Mouse (Mus musculus) CD8-positive naive resting alpha-beta T cell, adult 57 days (primary cell): ENCODE measurements around the gene Gm10719. TPM values are rescaled to one million over a fixed set of nuclear protein-coding genes. Genes with fewer than 3 reads are reported as not detected.

Experiments
- total RNA-seq: library from RNA; stranded (reverse); gene quantifications from one replicate; pipeline ENCODE4 v1.2.4, GENCODE M21; 2023

Gene Gm10719
- 6.8 TPM for total RNA-seq

DNA sequence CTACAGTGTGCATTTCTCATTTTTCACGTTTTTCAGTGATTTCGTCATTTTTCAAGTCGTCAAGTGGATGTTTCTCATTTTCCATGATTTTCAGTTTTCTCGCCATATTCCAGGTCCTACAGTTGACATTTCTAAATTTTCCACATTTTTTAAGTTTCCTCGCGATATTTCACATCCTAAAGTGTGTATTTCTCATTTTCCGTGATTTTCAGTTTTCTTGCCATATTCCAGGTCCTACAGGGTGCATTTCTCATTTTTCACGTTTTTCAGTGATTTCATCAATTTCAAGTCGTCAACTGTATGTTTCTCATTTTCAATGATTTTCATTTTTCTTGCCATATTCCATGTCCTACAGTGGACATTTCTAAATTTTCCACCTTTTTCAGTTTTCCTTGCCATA lies at the start of gene Gm10719:
Gm10719 (plus strand) TSS at position 301 of the 400 bp plus-strand sequence.

DNA sequence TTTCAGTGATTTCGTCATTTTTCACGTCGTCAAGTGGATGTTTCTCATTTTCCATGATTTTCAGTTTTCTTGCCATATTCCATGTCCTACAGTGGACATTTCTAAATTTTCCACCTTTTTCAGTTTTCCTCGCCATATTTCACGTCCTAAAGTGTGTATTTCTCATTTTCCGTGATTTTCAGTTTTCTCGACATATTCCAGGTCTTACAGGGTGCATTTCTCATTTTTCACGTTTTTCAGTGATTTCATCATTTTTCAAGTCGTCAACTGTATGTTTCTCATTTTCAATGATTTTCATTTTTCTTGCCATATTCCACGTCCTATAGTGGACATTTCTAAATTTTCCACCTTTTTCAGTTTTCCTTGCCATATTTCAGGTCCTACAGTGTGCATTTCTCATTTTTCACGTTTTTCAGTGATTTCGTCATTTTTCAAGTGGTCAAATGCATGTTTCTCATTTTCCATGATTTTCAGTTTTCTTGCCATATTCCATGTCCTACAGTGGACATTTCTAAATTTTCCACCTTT lies 16.7 kb upstream of the Gm10719 start, which contains the start of gene Gm10722:
Gm10722 (plus strand) TSS at position 478 of the 528 bp plus-strand sequence.

DNA sequence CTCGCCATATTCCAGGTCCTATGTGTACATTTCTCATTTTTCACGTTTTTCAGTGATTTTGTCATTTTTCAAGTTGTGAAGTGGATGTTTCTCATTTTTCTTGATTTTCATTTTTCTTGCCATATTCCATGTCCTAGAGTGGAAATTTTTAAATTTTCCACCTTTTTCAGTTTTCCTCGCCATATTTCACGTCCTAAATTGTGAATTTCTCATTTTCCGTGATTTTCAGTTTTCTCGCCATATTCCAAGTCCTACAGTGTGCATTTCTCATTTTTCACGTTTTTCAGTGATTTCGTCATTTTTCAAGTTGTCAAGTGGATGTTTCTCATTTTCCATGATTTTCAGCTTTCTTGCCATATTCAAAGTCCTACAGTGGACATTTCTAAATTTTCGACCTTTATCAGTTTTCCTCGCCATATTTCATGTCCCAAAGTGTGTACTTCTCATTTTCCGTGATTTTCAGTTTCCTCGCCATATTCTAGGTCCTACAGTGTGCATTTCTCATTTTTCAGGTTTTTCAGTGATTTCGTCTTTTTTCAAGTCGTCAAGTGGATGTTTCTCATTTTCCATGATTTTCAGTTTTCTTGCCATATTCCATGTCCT lies 14.3 kb upstream of the Gm10719 start, which contains the start of gene Gm11168:
Gm11168 (plus strand) TSS at position 553 of the 603 bp plus-strand sequence.

DNA sequence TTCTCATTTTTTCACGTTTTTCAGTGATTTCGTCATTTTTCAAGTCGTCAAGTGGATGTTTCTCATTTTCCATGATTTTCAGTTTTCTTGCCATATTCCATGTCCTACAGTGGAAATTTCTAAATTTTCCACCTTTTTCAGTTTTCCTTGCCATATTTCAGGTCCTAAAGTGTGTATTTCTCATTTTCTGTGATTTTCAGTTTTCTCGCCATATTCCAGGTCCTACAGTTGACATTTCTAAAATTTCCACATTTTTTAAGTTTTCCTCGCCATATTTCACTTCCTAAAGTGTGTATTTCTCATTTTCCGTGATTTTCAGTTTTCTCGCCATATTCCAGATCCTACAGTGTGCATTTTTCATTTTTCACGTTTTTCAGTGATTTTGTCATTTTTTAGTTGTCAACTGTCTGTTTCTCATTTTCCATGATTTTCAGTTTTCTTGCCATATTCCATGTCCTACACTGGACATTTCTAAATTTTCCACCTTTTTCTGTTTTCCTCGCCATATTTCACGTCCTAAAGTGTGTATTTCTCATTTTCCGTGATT lies 4.4 kb upstream of the Gm10719 start, which contains the start of gene Gm10721:
Gm10721 (plus strand) TSS at position 408 of the 547 bp plus-strand sequence.

DNA sequence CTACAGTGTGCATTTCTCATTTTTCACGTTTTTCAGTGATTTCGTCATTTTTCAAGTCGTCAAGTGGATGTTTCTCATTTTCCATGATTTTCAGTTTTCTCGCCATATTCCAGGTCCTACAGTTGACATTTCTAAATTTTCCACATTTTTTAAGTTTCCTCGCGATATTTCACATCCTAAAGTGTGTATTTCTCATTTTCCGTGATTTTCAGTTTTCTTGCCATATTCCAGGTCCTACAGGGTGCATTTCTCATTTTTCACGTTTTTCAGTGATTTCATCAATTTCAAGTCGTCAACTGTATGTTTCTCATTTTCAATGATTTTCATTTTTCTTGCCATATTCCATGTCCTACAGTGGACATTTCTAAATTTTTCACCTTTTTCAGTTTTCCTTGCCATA lies 1.9 kb upstream of the Gm10719 start, which contains the start of gene Gm10720:
Gm10720 (plus strand) TSS at position 301 of the 400 bp plus-strand sequence.

DNA sequence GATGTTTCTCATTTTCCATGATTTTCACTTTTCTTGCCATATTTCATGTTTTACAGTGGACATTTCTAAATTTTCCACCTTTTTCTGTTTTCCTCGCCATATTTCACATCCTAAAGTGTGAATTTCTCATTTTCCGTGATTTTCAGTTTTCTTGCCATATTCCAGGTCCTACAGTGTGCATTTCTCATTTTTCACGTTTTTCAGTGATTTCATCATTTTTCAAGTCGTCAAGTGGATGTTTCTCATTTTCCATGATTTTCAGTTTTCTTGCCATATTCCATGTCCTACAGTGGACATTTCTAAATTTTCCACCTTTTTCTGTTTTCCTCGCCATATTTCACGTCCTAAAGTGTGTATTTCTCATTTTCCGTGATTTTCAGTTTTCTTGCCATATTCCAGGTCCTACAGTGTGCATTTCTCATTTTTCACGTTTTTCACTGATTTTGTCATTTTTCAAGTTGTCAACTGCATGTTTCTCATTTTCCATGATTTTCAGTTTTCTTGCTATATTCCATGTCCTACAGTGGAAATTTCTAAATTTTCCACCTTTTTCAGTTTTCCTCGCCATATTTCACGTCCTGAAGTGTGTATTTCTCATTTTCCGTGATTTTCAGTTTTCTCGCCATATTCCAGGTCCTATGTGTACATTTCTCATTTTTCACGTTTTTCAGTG lies 6.2 kb downstream of the Gm10719 start, which contains the start of gene Gm10718:
Gm10718 (plus strand) TSS at position 236 of the 673 bp plus-strand sequence.

DNA sequence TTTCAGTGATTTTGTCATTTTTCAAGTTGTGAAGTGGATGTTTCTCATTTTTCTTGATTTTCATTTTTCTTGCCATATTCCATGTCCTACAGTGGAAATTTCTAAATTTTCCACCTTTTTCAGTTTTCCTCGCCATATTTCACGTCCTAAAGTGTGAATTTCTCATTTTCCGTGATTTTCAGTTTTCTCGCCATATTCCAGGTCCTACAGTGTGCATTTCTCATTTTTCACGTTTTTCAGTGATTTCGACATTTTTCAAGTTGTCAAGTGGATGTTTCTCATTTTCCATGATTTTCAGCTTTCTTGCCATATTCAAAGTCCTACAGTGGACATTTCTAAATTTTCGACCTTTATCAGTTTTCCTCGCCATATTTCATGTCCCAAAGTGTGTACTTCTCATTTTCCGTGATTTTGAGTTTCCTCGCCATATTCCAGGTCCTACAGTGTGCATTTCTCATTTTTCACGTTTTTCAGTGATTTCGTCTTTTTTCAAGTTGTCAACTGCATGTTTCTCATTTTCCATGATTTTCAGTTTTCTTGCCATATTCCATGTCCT lies 7.8 kb downstream of the Gm10719 start, which contains the start of gene Gm10717:
Gm10717 (plus strand) TSS at position 506 of the 556 bp plus-strand sequence.

DNA sequence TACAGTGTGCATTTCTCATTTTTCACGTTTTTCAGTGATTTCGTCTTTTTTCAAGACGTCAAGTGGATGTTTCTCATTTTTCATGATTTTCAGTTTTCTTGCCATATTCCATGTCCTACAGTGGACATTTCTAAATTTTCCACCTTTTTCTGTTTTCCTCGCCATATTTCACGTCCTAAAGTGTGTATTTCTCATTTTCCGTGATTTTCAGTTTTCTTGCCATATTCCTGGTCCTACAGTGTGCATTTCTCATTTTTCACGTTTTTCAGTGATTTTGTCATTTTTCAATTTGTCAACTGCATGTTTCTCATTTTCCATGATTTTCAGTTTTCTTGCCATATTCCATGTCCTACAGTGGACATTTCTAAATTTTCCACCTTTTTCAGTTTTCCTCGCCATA lies 17.1 kb downstream of the Gm10719 start, which contains the start of gene Gm17535:
Gm17535 (plus strand) TSS at position 301 of the 400 bp plus-strand sequence.

DNA sequence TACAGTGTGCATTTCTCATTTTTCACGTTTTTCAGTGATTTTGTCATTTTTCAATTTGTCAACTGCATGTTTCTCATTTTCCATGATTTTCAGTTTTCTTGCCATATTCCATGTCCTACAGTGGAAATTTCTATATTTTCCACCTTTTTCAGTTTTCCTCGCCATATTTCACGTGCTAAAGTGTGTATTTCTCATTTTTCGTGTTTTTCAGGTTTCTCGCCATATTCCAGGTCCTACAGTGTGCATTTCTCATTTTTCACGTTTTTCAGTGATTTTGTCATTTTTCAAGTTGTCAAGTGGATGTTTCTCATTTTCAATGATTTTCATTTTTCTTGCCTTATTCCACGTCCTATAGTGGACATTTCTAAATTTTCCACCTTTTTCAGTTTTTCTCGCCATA lies 19.4 kb downstream of the Gm10719 start, which contains the start of gene Gm10715:
Gm10715 (plus strand) TSS at position 301 of the 400 bp plus-strand sequence.

Other genes starting within 250 kb of the Gm10719 start
- not detected for gene Gm10722, start 16.5 kb upstream of the Gm10719 start, total RNA-seq
- gene Gm11168, start 14.1 kb upstream of the Gm10719 start, total RNA-seq: not detected
- 2.4 TPM for gene Gm10721, start 4.3 kb upstream of the Gm10719 start, total RNA-seq
- gene Gm10720, start 1.8 kb upstream of the Gm10719 start, total RNA-seq: not detected
- 8.1 TPM for gene Gm10718, start 6.1 kb downstream of the Gm10719 start, total RNA-seq
- gene Gm10717, start 8.0 kb downstream of the Gm10719 start, total RNA-seq: not detected
- gene Gm17535, start 17.2 kb downstream of the Gm10719 start, total RNA-seq: not detected
- gene Gm10715, start 19.5 kb downstream of the Gm10719 start, total RNA-seq: not detected